Mouse (Mus musculus): ENCODE measurements around the gene 9130230L23Rik.

Gene 9130230L23Rik

GRCm38 (mm10) chr5:65955343-65956143, 48.5 kb downstream of the 9130230L23Rik start:
- in situ Hi-C loops (cut with MboI, MseI), result no loop called here

GRCm38 (mm10) chr5:65954130-65955080, 49.7 kb downstream of the 9130230L23Rik start:
- in situ Hi-C loops (cut with MboI, MseI), result no loop called here

DNA sequence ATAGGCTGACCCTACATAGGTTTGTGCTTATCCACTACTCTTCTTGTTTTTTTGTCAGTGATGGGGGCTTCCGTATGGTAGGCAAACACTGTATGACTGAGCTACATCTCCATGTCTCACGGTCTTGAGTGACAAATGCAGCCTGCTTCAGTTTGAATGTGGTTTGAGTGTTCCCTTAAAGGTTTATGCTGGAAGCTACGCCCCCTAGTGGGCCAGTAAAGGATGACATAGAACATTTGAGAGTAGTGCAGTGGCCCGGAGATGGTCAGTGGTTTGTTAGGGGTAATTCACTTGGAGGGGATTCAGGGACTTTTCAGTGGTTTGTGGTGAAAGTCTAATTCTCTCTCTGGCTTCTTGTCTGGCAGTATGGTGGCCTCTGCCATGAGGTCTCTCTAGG, 52.6 kb downstream of the 9130230L23Rik start:
- in situ Hi-C loops (cut with MboI, MseI), result no loop called here

- in situ Hi-C loops (cut with MboI, MseI), result no loop called here
Measured at GRCm38 (mm10) chr5:65950679-65951512, 53.2 kb downstream of the 9130230L23Rik start.

GRCm38 (mm10) chr5:65950236-65950635, 53.8 kb downstream of the 9130230L23Rik start:
- in situ Hi-C loops (cut with MboI, MseI), result no loop called here

DNA sequence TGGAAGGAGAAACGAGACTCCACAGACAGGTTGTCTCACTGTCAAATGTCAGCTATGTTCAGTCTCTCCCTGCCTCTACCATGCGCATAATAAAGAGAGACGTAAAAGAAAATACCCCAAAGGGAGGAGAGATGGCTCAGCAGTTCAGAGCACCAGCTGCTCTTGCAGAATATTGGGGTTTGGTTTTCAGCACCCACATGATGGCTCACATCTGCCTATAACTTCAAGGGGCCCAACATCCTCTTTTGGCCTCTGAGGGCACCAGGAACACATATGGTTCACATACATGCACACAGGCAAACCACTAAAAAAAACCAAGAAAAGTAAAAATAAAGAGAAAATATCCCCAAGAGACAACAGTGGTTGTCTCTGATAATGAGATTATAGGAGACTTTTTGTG, 54.3 kb downstream of the 9130230L23Rik start:
- in situ Hi-C loops (cut with MboI, MseI), result no loop called here

DNA sequence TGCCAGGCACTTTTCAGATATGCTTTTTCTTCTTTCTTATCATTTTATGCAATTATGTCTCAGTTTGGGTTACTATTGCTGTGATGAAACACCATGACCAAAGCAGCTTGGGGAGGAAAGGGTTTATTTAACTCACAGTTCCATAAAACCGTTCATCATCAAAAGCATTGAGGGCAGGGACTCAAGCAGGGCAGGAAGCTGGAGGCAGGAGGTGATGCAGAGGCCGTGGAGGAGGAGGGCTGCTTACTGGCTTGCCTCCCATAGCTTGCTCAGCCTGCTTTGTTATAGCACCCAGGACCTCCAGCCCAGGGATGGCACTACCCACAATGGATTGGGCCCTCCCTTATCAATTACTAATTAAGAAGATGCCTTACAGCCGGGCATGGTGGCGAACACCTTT, 62.9 kb downstream of the 9130230L23Rik start:
- in situ Hi-C loops (cut with MboI, MseI), result no loop called here

DNA sequence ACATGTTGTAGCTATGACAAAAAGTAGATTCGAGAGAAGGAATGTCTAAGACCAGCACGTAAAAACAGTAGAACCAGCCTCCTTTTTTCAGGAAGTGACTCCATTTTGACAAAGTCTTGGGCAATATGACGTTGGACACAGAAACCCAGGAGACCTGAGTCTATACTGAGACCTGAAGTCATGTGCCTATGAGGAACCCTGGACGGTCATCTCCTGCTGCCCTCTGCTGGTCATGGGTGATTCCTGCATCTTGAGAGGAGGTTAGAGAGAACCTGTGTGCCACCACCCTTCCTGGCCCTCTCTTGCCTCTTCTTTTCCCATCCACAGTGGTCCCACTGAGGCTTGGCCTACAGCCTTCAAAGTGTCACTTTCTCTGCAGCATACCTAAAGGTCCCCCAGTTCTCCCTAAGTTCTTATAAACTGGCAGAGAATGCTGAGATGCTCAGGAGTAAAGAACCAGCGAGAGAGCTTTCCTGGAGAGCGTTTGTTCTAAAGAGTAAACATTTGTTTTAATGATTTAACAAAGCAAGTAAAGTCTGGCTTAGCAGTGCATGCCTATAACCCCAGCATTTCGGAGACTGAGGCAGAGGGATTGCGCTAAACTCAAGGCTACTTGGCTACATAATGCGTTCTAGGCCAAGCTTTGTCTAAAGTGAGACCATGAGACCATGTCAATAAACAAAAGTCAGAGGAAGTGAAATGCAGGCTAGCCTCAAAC, 65.9 kb downstream of the 9130230L23Rik start:
- in situ Hi-C loops (cut with MboI, MseI), result loop anchor here in 1 of 2 experiments (10.0 kb wide), 1 partner anchor 103 kb away; no protein-coding TSS in a partner anchor

DNA sequence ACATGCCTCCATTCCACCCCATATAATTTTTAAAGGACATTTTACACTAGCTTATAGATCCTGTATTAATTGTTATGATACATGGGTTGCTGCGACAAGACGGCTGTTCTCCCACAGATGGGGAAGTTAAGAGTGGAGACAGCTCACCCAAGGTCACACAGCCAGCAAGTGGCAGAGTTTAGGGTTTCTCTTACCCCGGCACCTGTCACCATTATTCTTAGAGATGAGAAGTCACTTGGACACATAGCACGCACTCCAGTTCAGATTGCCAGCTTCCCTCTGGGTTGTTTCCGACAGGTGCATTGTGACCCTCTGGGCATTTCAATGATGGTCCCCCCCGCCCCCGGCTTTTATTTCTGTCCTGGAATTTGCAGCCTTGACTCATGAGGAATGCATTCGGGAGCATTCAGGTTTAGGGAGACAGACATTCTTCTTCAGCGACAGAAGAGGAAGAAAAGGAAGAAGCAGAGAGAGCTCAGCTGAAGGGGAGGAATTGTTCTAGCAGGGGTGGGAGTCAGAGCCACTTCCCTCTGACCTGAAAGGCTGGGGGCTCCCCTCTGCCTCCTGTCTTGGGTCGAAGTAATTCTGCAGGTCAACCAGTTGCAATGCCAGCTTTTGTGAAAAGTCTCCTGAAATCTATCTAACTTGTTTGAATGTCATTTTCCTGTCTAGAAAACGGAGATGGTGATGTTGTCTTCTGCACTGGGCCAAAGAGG, 66.9 kb downstream of the 9130230L23Rik start:
- in situ Hi-C loops (cut with MboI, MseI), result loop anchor here in 1 of 2 experiments (10.0 kb wide), 1 partner anchor 102 kb away; no protein-coding TSS in a partner anchor

DNA sequence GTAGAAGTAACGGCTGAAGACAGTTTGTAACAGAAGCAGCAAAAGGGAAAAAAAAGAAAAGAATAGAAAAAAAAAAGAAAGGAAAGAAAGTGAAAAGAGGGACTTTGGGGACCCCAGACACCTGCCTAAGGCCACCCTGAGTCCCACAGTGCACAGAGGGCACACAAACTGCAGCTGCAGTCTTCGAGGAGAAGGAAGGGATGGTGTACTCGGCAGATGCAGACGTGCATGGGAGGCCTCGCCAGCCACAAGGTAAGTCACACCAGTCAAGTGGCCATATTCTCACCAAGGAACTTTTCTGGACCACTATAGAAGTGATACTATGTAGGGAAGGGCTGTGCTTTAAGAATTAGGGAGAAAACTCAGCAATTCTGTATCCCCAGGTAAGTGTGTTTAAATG, 69.3 kb downstream of the 9130230L23Rik start, which contains the start of gene Chrna9:
TSS of gene Chrna9 (plus strand) at position 139 of the 400 bp plus-strand sequence.
- in situ Hi-C loops (cut with MboI, MseI), result loop anchor here (5.0 to 10.0 kb wide), 2 partner anchors 100 to 102 kb away; no protein-coding TSS in a partner anchor

GRCm38 (mm10) chr5:65933764-65934163, 70.3 kb downstream of the 9130230L23Rik start:
- in situ Hi-C loops (cut with MboI, MseI), result loop anchor here (5.0 to 10.0 kb wide), 2 partner anchors 99 to 101 kb away; no protein-coding TSS in a partner anchor

- in situ Hi-C loops (cut with MboI, MseI), result loop anchor here (5.0 to 10.0 kb wide), 2 partner anchors 98 to 101 kb away; no protein-coding TSS in a partner anchor
Measured at GRCm38 (mm10) chr5:65933258-65933657, 70.8 kb downstream of the 9130230L23Rik start.

GRCm38 (mm10) chr5:65930171-65930570, 73.9 kb downstream of the 9130230L23Rik start:
- in situ Hi-C loops (cut with MboI, MseI), result loop anchor here (5.0 to 10.0 kb wide), 2 partner anchors 95 to 98 kb away; no protein-coding TSS in a partner anchor
